Comparison of ENCODE assay signal across 15 mouse cellular contexts in the genomic region with DNA sequence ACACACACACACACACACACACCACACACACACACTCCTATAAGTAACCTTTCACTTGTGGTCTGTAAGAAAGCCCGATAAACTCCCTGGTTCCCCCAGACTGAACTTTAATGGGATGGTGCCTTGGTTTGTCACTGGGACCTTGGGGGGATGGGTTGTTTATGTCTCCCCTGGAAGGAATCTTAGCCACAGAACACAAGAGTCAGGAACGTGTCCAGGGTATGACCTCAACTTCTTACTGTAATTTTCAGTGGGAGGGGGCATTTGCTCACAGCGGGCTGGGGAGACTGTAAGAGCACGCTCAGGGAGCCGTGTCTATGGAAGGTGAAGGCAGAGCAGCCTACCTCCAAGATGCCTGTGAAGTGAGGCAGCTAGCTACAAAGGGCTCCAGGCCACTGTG. TPM values are rescaled to one million over a fixed set of nuclear protein-coding genes. Genes with fewer than 3 reads are reported as not detected.
DNase-seq lines count a peak whose midpoint lies in the region; ATAC-seq and TF ChIP-seq lines count a peak whose summit lies in the region.
"Had no signal": no experiment of that assay in that cellular context is flagged by ENCODE, and none has a peak within 500 bp of the region (broad histone marks: within the 10 kb centered on the region; RNA-seq: fewer than 3 reads in every experiment).

No protein-coding gene starts in this region.

- no peaks in the 10 kb centered on the region for H3K27me3 ChIP-seq in kidney, postnatal 0 days (ENCODE audit: insufficient read depth, low read length)
- H3K27me3 ChIP-seq in E14TG2a.4 (ENCODE audit: insufficient read depth, low read length), result no peaks in the 10 kb centered on the region
- no peaks in the 10 kb centered on the region for H3K27me3 ChIP-seq in embryonic facial prominence, embryonic 12.5 days
- H3K27me3 ChIP-seq: forebrain, embryonic 13.5 days; limb, embryonic 12.5 days had no signal

- peaks cover 31% of the 10 kb centered on the region for H3K4me1 ChIP-seq in kidney, postnatal 0 days (replicated peaks; ENCODE audit: insufficient read depth, low read length)
- peaks cover 78% of the 10 kb centered on the region for H3K4me1 ChIP-seq in E14TG2a.4 (replicated peaks; ENCODE audit: low read depth, low read length)
- H3K4me1 ChIP-seq in embryonic facial prominence, embryonic 12.5 days, result peaks cover 39% of the 10 kb centered on the region

- no peak for DNase-seq in gastrocnemius, adult 2 months
- DNase-seq in gastrocnemius, postnatal 36 days, result no peak
- DNase-seq in kidney, postnatal 0 days (ENCODE audit: low spot score), result no peak
- DNase-seq in kidney, postnatal 36 days, result no peak
- no peak for DNase-seq in thymus, adult 18-20 months
- DNase-seq: cerebellum, adult 11 months; heart, adult 18-20 months; kidney, adult 8-10 months; thymus, postnatal 25 days had no signal

- no peak overlapping the region for H3K4me3 ChIP-seq in gastrocnemius, adult 2 months
- no peak overlapping the region for H3K4me3 ChIP-seq in kidney, postnatal 0 days (replicated peaks; ENCODE audit: low read depth, low read length)
- 0 out of 2 replicates have a peak overlapping the region, but pooled peaks have one; percentile 8 for H3K4me3 ChIP-seq in E14TG2a.4 (replicated peaks; ENCODE audit: low read length)
- H3K4me3 ChIP-seq in embryonic facial prominence, embryonic 12.5 days, result no peak overlapping the region
- H3K4me3 ChIP-seq: forebrain, embryonic 13.5 days; left cerebral cortex, adult 2 months; limb, embryonic 12.5 days had no signal

- no peak for TF ChIP-seq CTCF in gastrocnemius, adult 2 months (IDR thresholded peaks at IDR 0.05)
- TF ChIP-seq CTCF in kidney, postnatal 0 days (IDR thresholded peaks at IDR 0.05; ENCODE audit: low read depth), result no peak
- no peak for TF ChIP-seq CTCF in E14TG2a.4 (conservative IDR thresholded peaks at IDR 0.05; ENCODE audit: low read length)

- no peaks in the 10 kb centered on the region for H3K36me3 ChIP-seq in kidney, postnatal 0 days (ENCODE audit: insufficient read depth, low read length)
- H3K36me3 ChIP-seq in E14TG2a.4 (ENCODE audit: insufficient read depth, low read length), result peaks cover 5% of the 10 kb centered on the region
- H3K36me3 ChIP-seq in embryonic facial prominence, embryonic 12.5 days, result no peaks in the 10 kb centered on the region
- H3K36me3 ChIP-seq: limb, embryonic 12.5 days had no signal

- 53% methylated on average over 5 of the region's 5 CpGs for WGBS in kidney, postnatal 0 days
- WGBS in embryonic facial prominence, embryonic 12.5 days, result 72% methylated on average over 5 of the region's 5 CpGs

- H3K9me3 ChIP-seq in kidney, postnatal 0 days (replicated peaks; ENCODE audit: low read length), result no peaks in the 10 kb centered on the region
- no peaks in the 10 kb centered on the region for H3K9me3 ChIP-seq in E14TG2a.4 (ENCODE audit: low read length)
- no peaks in the 10 kb centered on the region for H3K9me3 ChIP-seq in embryonic facial prominence, embryonic 12.5 days
- H3K9me3 ChIP-seq: forebrain, embryonic 13.5 days; limb, embryonic 12.5 days had no signal

- ATAC-seq in kidney, postnatal 0 days (replicated peaks; ENCODE audit: low FRiP score, low read depth), result no peak
- no peak for ATAC-seq in embryonic facial prominence, embryonic 12.5 days (ENCODE audit: insufficient number of reproducible peaks, insufficient read depth, low FRiP score, low TSS enrichment)
- ATAC-seq: forebrain, embryonic 13.5 days had no signal

- no peak overlapping the region for H3K4me2 ChIP-seq in kidney, postnatal 0 days (ENCODE audit: low read length)
- no peak overlapping the region for H3K4me2 ChIP-seq in embryonic facial prominence, embryonic 12.5 days (replicated peaks)
- H3K4me2 ChIP-seq: forebrain, embryonic 13.5 days; limb, embryonic 12.5 days had no signal

- peak overlapping the region; percentile 46; the same call in 1 of the 2 replicates for H3K27ac ChIP-seq in gastrocnemius, adult 2 months
- H3K27ac ChIP-seq in kidney, postnatal 0 days, result 0 out of 2 replicates have a peak overlapping the region, but pooled peaks have one; percentile 47
- 0 out of 2 replicates have a peak overlapping the region, but pooled peaks have one; percentile 3 for H3K27ac ChIP-seq in embryonic facial prominence, embryonic 12.5 days
- H3K27ac ChIP-seq: forebrain, embryonic 13.5 days; limb, embryonic 12.5 days; liver, embryonic 14.5 days had no signal

- intact Hi-C loops in gastrocnemius, adult 2 months (cut with DNase I), result no loop called here
- intact Hi-C loops in gastrocnemius, postnatal 36 days (cut with DNase I), result no loop called here

- H3K9ac ChIP-seq in kidney, postnatal 0 days (ENCODE audit: low read depth, low read length), result no peak overlapping the region
- no peak overlapping the region for H3K9ac ChIP-seq in embryonic facial prominence, embryonic 12.5 days
- H3K9ac ChIP-seq: forebrain, embryonic 13.5 days; limb, embryonic 12.5 days; liver, embryonic 14.5 days had no signal

RNA-seq across cellular contexts. Expression of gene Ksr1, which starts 49.5 kb away (rescaled TPM):
- 10 to 100 TPM; 92.9 to 98.3 TPM for total RNA-seq in gastrocnemius, adult 2 months (2021)
- 10 to 100 TPM; 72.2 to 74.8 TPM for total RNA-seq in gastrocnemius, postnatal 36 days (2021)
- 1.7 and 1.8 TPM in 2 replicates for polyA plus RNA-seq in kidney, postnatal 0 days (2015; fragmentation: Nextera tagmentation; extraction: Ambion mirVana)
- 3.9 and 5.0 TPM in 2 replicates for polyA plus RNA-seq in embryonic facial prominence, embryonic 12.5 days (2016; fragmentation: Nextera tagmentation; extraction: Ambion mirVana)
